ENCODE assay signal across 15 mouse cellular contexts in genomic region chr6:118341861-118342485, GRCm38 (mm10).
"Had no signal": no experiment of that assay in that cellular context is flagged by ENCODE, and none has a peak within 500 bp of the region (broad histone marks: within the 10 kb centered on the region; RNA-seq: fewer than 3 reads in every experiment).

No protein-coding gene starts in this region.

- DNase-seq: kidney, adult 9 months; kidney, postnatal 14 days; kidney, postnatal 4 days; liver, embryonic 13.5 days; lung, adult 2 months; lung, postnatal 14 days; lung, postnatal 4 days; midbrain, embryonic 14.5 days; right cerebral cortex, adult 18-20 months; right cerebral cortex, postnatal 14 days; right cerebral cortex, postnatal 4 days; spleen, adult 18-20 months; thymus, postnatal 25 days had no signal

- H3K4me1 ChIP-seq: liver, embryonic 13.5 days; stomach, embryonic 15.5 days had no signal

- H3K36me3 ChIP-seq: liver, embryonic 13.5 days; stomach, embryonic 15.5 days had no signal

- H3K9ac ChIP-seq: liver, embryonic 13.5 days; stomach, embryonic 15.5 days had no signal

- H3K4me3 ChIP-seq: liver, embryonic 13.5 days; stomach, embryonic 15.5 days had no signal

- H3K9me3 ChIP-seq: liver, embryonic 13.5 days; stomach, embryonic 15.5 days had no signal

- H3K27ac ChIP-seq: liver, embryonic 13.5 days; stomach, embryonic 15.5 days had no signal

- H3K27me3 ChIP-seq: stomach, embryonic 15.5 days had no signal

- H3K4me2 ChIP-seq: liver, embryonic 13.5 days; midbrain, embryonic 11.5 days; stomach, embryonic 15.5 days had no signal
